Mouse (Mus musculus): ENCODE measurements around the gene Pcbp3. TPM values are rescaled to one million over a fixed set of nuclear protein-coding genes. Genes with fewer than 3 reads are reported as not detected.

The Pcbp3 gene
- total RNA-seq (2023), result 1 to 10 TPM; 2.7 to 4.8 TPM

GRCm38 (mm10) chr10:76961790-76962489 is at the start of gene Pcbp3:
Gene Pcbp3 (minus strand): TSS chr10:76961887.

GRCm38 (mm10) chr10:76725682-76726285 is 235.9 kb downstream of the Pcbp3 start, which contains the start of gene Col6a1:
Gene Col6a1 (minus strand): TSS chr10:76726168.

Other genes starting within 250 kb of the Pcbp3 start
- under 1 TPM; 0.44 to 0.75 TPM for gene Col6a1, start 235.7 kb downstream of the Pcbp3 start, total RNA-seq (2023)
- 1 to 10 TPM; 4.9 to 5.3 TPM for gene Slc19a1, start 70.4 kb upstream of the Pcbp3 start, total RNA-seq (2023)
- gene Col18a1, start 204.7 kb upstream of the Pcbp3 start, total RNA-seq (2023), result not detected

Data from neutrophil, adult 83 days (primary cell).